In genomic region chr1:72284539-72284938, GRCm38 (mm10) we compare ENCODE assay signal across 8 mouse cellular contexts. TPM values are rescaled to one million over a fixed set of nuclear protein-coding genes. Genes with fewer than 3 reads are reported as not detected.
DNase-seq lines count a peak whose midpoint lies in the region; ATAC-seq lines count a peak whose summit lies in the region.

No protein-coding gene starts in this region.

- H3K4me2 ChIP-seq in neural tube, embryonic 11.5 days (ENCODE audit: low read depth) = peak overlapping the region; percentile 73
- H3K4me2 ChIP-seq in stomach, embryonic 14.5 days (replicated peaks; ENCODE audit: low read depth, low read length) = peak overlapping the region; percentile 80

- 4% methylated on average over 5 of the region's 5 CpGs for WGBS in neural tube, embryonic 11.5 days
- WGBS in limb, embryonic 10.5 days = 9% methylated on average over 5 of the region's 5 CpGs
- 4% methylated on average over 5 of the region's 5 CpGs for WGBS in stomach, embryonic 14.5 days

- peak overlapping the region; percentile 47 for H3K4me3 ChIP-seq in neural tube, embryonic 11.5 days (ENCODE audit: low read depth, low read length)
- H3K4me3 ChIP-seq in limb, embryonic 10.5 days = peak overlapping the region; percentile 68
- peak overlapping the region; percentile 45 for H3K4me3 ChIP-seq in stomach, embryonic 14.5 days (ENCODE audit: low read depth, low read length)

- DNase-seq in cerebellum, postnatal 10 days = peak; percentile 53 to 61
- no peak for DNase-seq in cerebellum, adult 11 months
- no peak for DNase-seq in neural tube, embryonic 11.5 days (ENCODE audit: low spot score)
- no peak for DNase-seq in neural tube, embryonic 10.5 days (ENCODE audit: extremely low spot score, low spot score)
- peak; percentile 47 for DNase-seq in limb, embryonic 10.5 days (ENCODE audit: low spot score)
- no peak for DNase-seq in thymus, adult 18-20 months
- DNase-seq in adrenal gland, postnatal 10 days = no peak

- H3K9ac ChIP-seq in neural tube, embryonic 11.5 days (ENCODE audit: low read length) = peak overlapping the region; percentile 37
- no peak overlapping the region for H3K9ac ChIP-seq in stomach, embryonic 14.5 days (replicated peaks; ENCODE audit: low read depth, low read length)

- H3K27ac ChIP-seq in neural tube, embryonic 11.5 days (ENCODE audit: low read depth, low read length) = peak overlapping the region; percentile 36; the same call in 1 of the 2 replicates
- peak overlapping the region; percentile 88 for H3K27ac ChIP-seq in limb, embryonic 10.5 days
- no peak overlapping the region for H3K27ac ChIP-seq in stomach, embryonic 14.5 days (ENCODE audit: low read length)

- peak; percentile 36; the same call in 1 of the 2 replicates for ATAC-seq in neural tube, embryonic 11.5 days (ENCODE audit: insufficient read depth, low FRiP score, low TSS enrichment)
- no peak for ATAC-seq in stomach, embryonic 14.5 days (ENCODE audit: insufficient number of reproducible peaks, insufficient read depth, low FRiP score, low read depth)

- H3K27me3 ChIP-seq in neural tube, embryonic 11.5 days (ENCODE audit: control insufficient read depth, insufficient read depth, low read length) = no peaks in the 10 kb centered on the region
- H3K27me3 ChIP-seq in limb, embryonic 10.5 days (ENCODE audit: low read depth, poor library complexity, severe bottlenecking) = peaks cover 16% of the 10 kb centered on the region
- H3K27me3 ChIP-seq in stomach, embryonic 14.5 days (ENCODE audit: control insufficient read depth, insufficient read depth, low read length) = no peaks in the 10 kb centered on the region

- H3K36me3 ChIP-seq in neural tube, embryonic 11.5 days (ENCODE audit: control insufficient read depth, insufficient read depth, low read length) = no peaks in the 10 kb centered on the region
- H3K36me3 ChIP-seq in limb, embryonic 10.5 days = no peaks in the 10 kb centered on the region
- no peaks in the 10 kb centered on the region for H3K36me3 ChIP-seq in stomach, embryonic 14.5 days (ENCODE audit: control insufficient read depth, insufficient read depth, low read length)

- H3K9me3 ChIP-seq in neural tube, embryonic 11.5 days (ENCODE audit: control insufficient read depth, low read length) = no peaks in the 10 kb centered on the region
- no peaks in the 10 kb centered on the region for H3K9me3 ChIP-seq in limb, embryonic 10.5 days (replicated peaks)
- no peaks in the 10 kb centered on the region for H3K9me3 ChIP-seq in stomach, embryonic 14.5 days (ENCODE audit: control insufficient read depth, low read depth, low read length)

- no peaks in the 10 kb centered on the region; the same call in 1 of the 2 replicates for H3K4me1 ChIP-seq in neural tube, embryonic 11.5 days (ENCODE audit: control insufficient read depth, insufficient read depth, low read length)
- peaks cover 18% of the 10 kb centered on the region for H3K4me1 ChIP-seq in limb, embryonic 10.5 days
- peaks cover 3% of the 10 kb centered on the region; the same call in 1 of the 2 replicates for H3K4me1 ChIP-seq in stomach, embryonic 14.5 days (ENCODE audit: control insufficient read depth, insufficient read depth, low read length)

RNA-seq across cellular contexts. Expression of gene Tmem169, which starts 0.4 kb away (rescaled TPM):
- polyA plus RNA-seq in neural tube, embryonic 11.5 days (2014; fragmentation: Nextera tagmentation; extraction: Ambion mirVana) = 17.8 and 22.6 TPM in 2 replicates
- 2.0 and 4.7 TPM in 2 replicates for polyA plus RNA-seq in limb, embryonic 10.5 days (2016; fragmentation: Nextera tagmentation; extraction: Ambion mirVana)
- 2.6 and 3.7 TPM in 2 replicates for polyA plus RNA-seq in stomach, embryonic 14.5 days (2014; fragmentation: Nextera tagmentation; extraction: Ambion mirVana)
- total RNA-seq in adrenal gland, postnatal 10 days (2021) = 1 to 10 TPM; 2.8 to 4.1 TPM

RNA-seq across cellular contexts. Expression of gene Pecr, which starts 0.4 kb away (rescaled TPM):
- 14.0 and 17.3 TPM in 2 replicates for polyA plus RNA-seq in neural tube, embryonic 11.5 days (2014; fragmentation: Nextera tagmentation; extraction: Ambion mirVana)
- polyA plus RNA-seq in limb, embryonic 10.5 days (2016; fragmentation: Nextera tagmentation; extraction: Ambion mirVana) = 30.7 and 31.9 TPM in 2 replicates
- 35.0 and 35.7 TPM in 2 replicates for polyA plus RNA-seq in stomach, embryonic 14.5 days (2014; fragmentation: Nextera tagmentation; extraction: Ambion mirVana)
- total RNA-seq in adrenal gland, postnatal 10 days (2021) = 10 to 100 TPM; 43.4 to 47.0 TPM

RNA-seq across cellular contexts. Expression of gene Xrcc5, which starts 22.7 kb away (rescaled TPM):
- polyA plus RNA-seq in neural tube, embryonic 11.5 days (2014; fragmentation: Nextera tagmentation; extraction: Ambion mirVana) = 58.1 and 61.0 TPM in 2 replicates
- polyA plus RNA-seq in limb, embryonic 10.5 days (2016; fragmentation: Nextera tagmentation; extraction: Ambion mirVana) = 52.9 and 69.5 TPM in 2 replicates
- polyA plus RNA-seq in stomach, embryonic 14.5 days (2014; fragmentation: Nextera tagmentation; extraction: Ambion mirVana) = 43.6 and 47.8 TPM in 2 replicates
- 10 to 100 TPM; 13.0 to 15.8 TPM for total RNA-seq in adrenal gland, postnatal 10 days (2021)

Comparison
In these comparisons a context has a peak if more than half of its experiments do, and no peak if none do; other contexts are left out.
1. DNase-seq: peak in cerebellum, postnatal 10 days (2 of 2) and limb, embryonic 10.5 days (single experiment); none in cerebellum, adult 11 months (single experiment), neural tube, embryonic 11.5 days (single experiment), neural tube, embryonic 10.5 days (single experiment), thymus, adult 18-20 months (0 of 2) and adrenal gland, postnatal 10 days (single experiment).
2. Peak in every context shown above with its lines, with median percentiles within 50 percentile points of each other: H3K4me3 ChIP-seq.